Mouse (Mus musculus) limb, embryonic 11.5 days (tissue): ENCODE data around the gene Ncoa7. TPM values are rescaled to one million over a fixed set of nuclear protein-coding genes. Genes with fewer than 3 reads are reported as not detected.

Experiments
- ATAC-seq: fragments of 200-750 bp; cut with Nextera tagmentation; 2 replicates; pipeline ENCODE4 v1.8.0; 2017; ENCODE audit warnings: low read depth; ENCODE audit not compliant: insufficient number of reproducible peaks, low FRiP score, low TSS enrichment
- DNase-seq: peaks from one replicate; pipeline ENCODE4 v3.0.0-alpha.2; 2015; ENCODE audit warnings: low spot score
- H3K27ac ChIP-seq: fragments of 300-500 bp; sonication (generic); replicated peaks from 2 replicates; pipeline ENCODE4 v1.5.1; 2014; ENCODE audit warnings: low read depth, mild to moderate bottlenecking, low read length
- H3K27me3 ChIP-seq: fragments of 300-500 bp; sonication (generic); 2 replicates; pipeline ENCODE4 v1.6.1; 2014; ENCODE audit warnings: mild to moderate bottlenecking, low read length, mixed read lengths; ENCODE audit not compliant: control insufficient read depth, insufficient read depth
- H3K36me3 ChIP-seq: fragments of 300-500 bp; sonication (generic); 2 replicates; pipeline ENCODE4 v1.6.1; 2014; ENCODE audit warnings: mild to moderate bottlenecking, low read length, moderate library complexity, mixed read lengths; ENCODE audit not compliant: control insufficient read depth, insufficient read depth
- H3K4me1 ChIP-seq: fragments of 300-500 bp; sonication (generic); 2 replicates; pipeline ENCODE4 v1.6.1; 2014; ENCODE audit warnings: low read length, mixed read lengths; ENCODE audit not compliant: control insufficient read depth, insufficient read depth
- H3K4me2 ChIP-seq: fragments of 300-500 bp; sonication (generic); 2 replicates; pipeline ENCODE4 v1.6.1; 2014; ENCODE audit warnings: low read depth, mild to moderate bottlenecking, moderate library complexity; ENCODE audit not compliant: severe bottlenecking
- H3K4me3 ChIP-seq: fragments of 300-500 bp; sonication (generic); 2 replicates; pipeline ENCODE4 v1.5.1; 2014; ENCODE audit warnings: low read depth, low read length
- H3K9ac ChIP-seq: fragments of 300-500 bp; sonication (generic); 2 replicates; pipeline ENCODE4 v1.6.1; 2014; ENCODE audit warnings: mild to moderate bottlenecking, low read length
- H3K9me3 ChIP-seq: fragments of 300-500 bp; sonication (generic); 2 replicates; pipeline ENCODE4 v1.6.1; 2016; ENCODE audit warnings: low read length; ENCODE audit not compliant: control insufficient read depth
- WGBS: fragments of 180-500 bp; shearing (Covaris S2); extraction: QIAGEN DNeasy Blood & Tissue Kit; methylation state at CpG from one replicate; pipeline ENCODE4 v1.1.7; 2014; 5-methylcytosine and 5-hydroxymethylcytosine counted together
- polyA plus RNA-seq: library from polyadenylated mRNA; unstranded; fragments of >200 nt; fragmentation: Nextera tagmentation; extraction: Ambion mirVana; gene quantifications from 2 replicates; pipeline ENCODE4 v1.2.1, GENCODE M21; 2014

Ncoa7 gene
- polyA plus RNA-seq, 1 experiment from 2014 or later = 9.4 TPM

DNA sequence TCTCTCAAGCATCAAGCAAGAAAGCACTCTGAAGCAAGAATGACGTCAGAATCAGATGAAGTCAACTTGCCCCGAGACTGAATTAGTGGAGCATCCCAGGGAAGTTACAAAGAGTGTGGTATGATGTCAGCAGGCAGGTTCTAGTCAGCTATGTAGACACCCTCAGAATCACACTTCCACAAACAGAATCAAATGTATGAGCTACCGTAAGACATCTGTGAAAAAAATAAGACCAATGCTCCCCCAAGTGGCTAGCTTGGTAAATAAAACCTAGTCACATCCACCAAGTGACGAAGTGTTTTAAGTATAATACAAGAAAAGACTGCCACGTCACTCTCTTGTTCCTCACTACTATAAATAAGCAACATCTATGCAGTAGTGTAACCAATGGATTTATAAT, 216.1 kb downstream of the Ncoa7 start:
- no peak overlapping the region for H3K4me3 ChIP-seq
- DNase-seq (no peak), ATAC-seq (no peak)
- H3K4me2 ChIP-seq = no peak overlapping the region
- H3K9me3 ChIP-seq = no peaks in the 10 kb centered on the region
- H3K36me3 ChIP-seq = no peaks in the 10 kb centered on the region; the same call in 1 of the 2 replicates
- H3K27me3 ChIP-seq = no peaks in the 10 kb centered on the region
- no peak overlapping the region for H3K9ac ChIP-seq
- H3K27ac ChIP-seq = no peak overlapping the region
- no peaks in the 10 kb centered on the region for H3K4me1 ChIP-seq
- WGBS = 81% methylated on average over 5 of the region's 5 CpGs

- H3K4me1 ChIP-seq = no peaks in the 10 kb centered on the region
- no peak overlapping the region for H3K9ac ChIP-seq
- H3K36me3 ChIP-seq = no peaks in the 10 kb centered on the region; the same call in 1 of the 2 replicates
- H3K4me2 ChIP-seq = no peak overlapping the region
- no peaks in the 10 kb centered on the region for H3K27me3 ChIP-seq
- H3K4me3 ChIP-seq = no peak overlapping the region
- no peaks in the 10 kb centered on the region for H3K9me3 ChIP-seq
- DNase-seq (no peak), ATAC-seq (no peak)
- 57% methylated on average over 1 of the region's 1 CpGs for WGBS
- H3K27ac ChIP-seq = no peak overlapping the region
Observed at GRCm38 (mm10) chr10:30585691-30586090, 217.4 kb downstream of the Ncoa7 start.

Other genes with a start within 250 kb of the Ncoa7 start
- gene Trmt11, start 202.6 kb downstream of the Ncoa7 start, polyA plus RNA-seq = 31.8 and 36.3 TPM in 2 replicates
- 14.1 and 18.1 TPM in 2 replicates for gene Hint3, start 173.7 kb downstream of the Ncoa7 start, polyA plus RNA-seq
- gene Hey2, start 39.5 kb upstream of the Ncoa7 start, polyA plus RNA-seq = 1.1 and 1.8 TPM in 2 replicates